Mouse (Mus musculus) forebrain, embryonic 16.5 days (tissue): ENCODE data around the gene Vwa8. TPM values are rescaled to one million over a fixed set of nuclear protein-coding genes. Genes with fewer than 3 reads are reported as not detected.
A peak's percentile ranks its signal among the peaks of the same experiment; 100 is the strongest.

Source experiments
- ATAC-seq: fragments of 200-750 bp; cut with Nextera tagmentation; 2 replicates; pipeline ENCODE4 v1.8.0; 2017; ENCODE audit warnings: mild to moderate bottlenecking, moderate library complexity
- H3K27ac ChIP-seq: fragments of 300-500 bp; sonication (generic); 2 replicates; pipeline ENCODE4 v1.5.1; 2014; ENCODE audit warnings: low read length, control low read depth
- H3K27me3 ChIP-seq: fragments of 300-500 bp; sonication (generic); replicated peaks from 2 replicates; pipeline ENCODE4 v1.6.1; 2014; ENCODE audit warnings: low read length; ENCODE audit not compliant: control insufficient read depth, insufficient read depth
- H3K36me3 ChIP-seq: fragments of 300-500 bp; sonication (generic); 2 replicates; pipeline ENCODE4 v1.6.1; 2014; ENCODE audit not compliant: control insufficient read depth, insufficient read depth
- H3K4me1 ChIP-seq: fragments of 300-500 bp; sonication (generic); replicated peaks from 2 replicates; pipeline ENCODE4 v1.6.1; 2014; ENCODE audit warnings: low read length; ENCODE audit not compliant: control insufficient read depth, insufficient read depth
- H3K4me2 ChIP-seq: fragments of 300-500 bp; sonication (generic); 2 replicates; pipeline ENCODE4 v1.6.1; 2014; ENCODE audit warnings: mild to moderate bottlenecking, low read length, control low read depth
- H3K4me3 ChIP-seq: fragments of 300-500 bp; sonication (generic); replicated peaks from 2 replicates; pipeline ENCODE4 v1.5.1; 2014; ENCODE audit warnings: mild to moderate bottlenecking, low read length, control low read depth
- H3K9ac ChIP-seq: fragments of 300-500 bp; sonication (generic); replicated peaks from 2 replicates; pipeline ENCODE4 v1.6.1; 2014; ENCODE audit warnings: low read depth, low read length, control low read depth
- H3K9me3 ChIP-seq: fragments of 300-500 bp; sonication (generic); 2 replicates; pipeline ENCODE4 v1.6.1; 2016; ENCODE audit warnings: low read length; ENCODE audit not compliant: control insufficient read depth
- WGBS: fragments of 180-500 bp; shearing (Covaris S2); extraction: QIAGEN DNeasy Blood & Tissue Kit; methylation state at CpG from one replicate; pipeline ENCODE4 v1.1.7; 2014; 5-methylcytosine and 5-hydroxymethylcytosine counted together
- polyA plus RNA-seq: library from polyadenylated mRNA; unstranded; fragments of >200 nt; fragmentation: Nextera tagmentation; extraction: Ambion mirVana; gene quantifications from 2 replicates; pipeline ENCODE4 v1.2.1, GENCODE M21; 2015

Gene Vwa8
- polyA plus RNA-seq, 1 experiment from 2014 or later = 5.4 TPM

DNA sequence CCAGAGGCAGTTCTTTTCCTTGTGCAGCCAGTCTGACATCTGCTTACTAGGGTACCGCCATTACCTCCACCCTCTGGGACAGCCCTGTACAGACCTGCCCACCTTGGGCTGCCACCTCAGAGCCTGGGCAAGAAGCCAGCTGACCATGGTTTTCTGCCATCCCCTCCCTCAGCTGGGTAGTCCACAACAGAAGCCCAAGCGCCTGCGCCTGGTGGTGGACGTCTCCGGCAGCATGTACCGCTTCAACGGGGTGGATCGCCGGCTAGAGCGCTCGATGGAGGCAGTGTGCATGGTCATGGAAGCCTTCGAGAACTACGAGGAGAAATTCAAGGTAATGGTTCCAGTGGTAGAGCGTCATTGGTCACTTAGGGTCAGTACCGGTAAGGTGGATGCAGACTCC lies 333.9 kb downstream of the Vwa8 start:
- H3K27me3 ChIP-seq = no peaks in the 10 kb centered on the region
- H3K9ac ChIP-seq = no peak overlapping the region
- H3K4me1 ChIP-seq = peaks cover 6% of the 10 kb centered on the region
- whole genome bisulfite sequencing = 95% methylated on average over 15 of the region's 15 CpGs
- H3K4me2 ChIP-seq = no peak overlapping the region
- no peak overlapping the region for H3K4me3 ChIP-seq
- no peak for ATAC-seq
- no peaks in the 10 kb centered on the region for H3K9me3 ChIP-seq
- H3K27ac ChIP-seq = no peak overlapping the region
- no peaks in the 10 kb centered on the region for H3K36me3 ChIP-seq

DNA sequence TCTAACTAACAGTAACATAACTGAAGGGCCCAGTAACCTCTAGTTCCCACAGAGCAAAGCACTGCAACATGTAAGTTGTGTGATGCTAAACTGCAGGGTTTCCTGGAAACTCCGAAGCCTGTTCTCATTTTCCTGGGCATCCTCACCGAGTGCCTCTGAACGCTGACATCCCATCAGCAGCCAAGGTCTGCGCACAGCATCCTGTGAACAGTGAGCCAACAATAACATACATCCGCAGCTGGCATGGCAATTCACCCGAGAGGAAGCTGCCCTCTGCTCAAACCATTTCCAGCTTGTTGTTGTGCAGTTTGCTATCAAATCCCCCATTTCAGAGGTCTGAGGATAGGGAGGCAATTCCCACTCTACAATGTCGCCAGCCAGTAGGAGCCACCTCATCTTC lies 334.4 kb downstream of the Vwa8 start:
- Histone ChIP-seq H3K4me3 (no peak overlapping the region), H3K9ac (no peak overlapping the region), H3K27ac (no peak overlapping the region), H3K4me1 (peaks cover 6% of the 10 kb centered on the region), H3K27me3 (no peaks in the 10 kb centered on the region), H3K9me3 (no peaks in the 10 kb centered on the region), H3K36me3 (no peaks in the 10 kb centered on the region), H3K4me2 (no peak overlapping the region)
- ATAC-seq = no peak
- 89% methylated on average over 7 of the region's 7 CpGs for WGBS

DNA sequence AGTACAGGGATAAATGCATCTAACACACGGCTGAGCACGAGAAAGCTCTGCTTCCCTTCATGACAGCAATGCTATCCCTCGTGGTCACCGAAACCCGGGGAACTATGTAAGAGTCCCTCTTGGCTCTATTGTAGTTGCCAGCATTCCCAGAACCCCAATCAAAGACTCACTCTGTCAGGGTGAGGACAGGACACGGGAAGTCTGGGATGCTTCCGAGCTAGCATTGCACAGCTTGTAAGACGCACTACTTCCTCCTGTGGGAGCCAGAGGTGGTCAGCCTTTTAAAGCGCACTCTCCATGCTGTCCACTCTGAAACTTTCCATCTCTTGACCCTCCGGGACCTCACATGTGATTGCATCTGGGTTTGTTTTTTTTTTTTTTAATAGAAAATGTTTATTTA lies 335.2 kb downstream of the Vwa8 start:
- no peak overlapping the region for H3K4me3 ChIP-seq
- H3K36me3 ChIP-seq = no peaks in the 10 kb centered on the region
- 83% methylated on average over 10 of the region's 10 CpGs for WGBS
- H3K9me3 ChIP-seq = no peaks in the 10 kb centered on the region
- ATAC-seq = no peak
- no peak overlapping the region for H3K9ac ChIP-seq
- no peaks in the 10 kb centered on the region for H3K27me3 ChIP-seq
- H3K27ac ChIP-seq = no peak overlapping the region
- H3K4me1 ChIP-seq = peaks cover 6% of the 10 kb centered on the region
- H3K4me2 ChIP-seq = no peak overlapping the region

DNA sequence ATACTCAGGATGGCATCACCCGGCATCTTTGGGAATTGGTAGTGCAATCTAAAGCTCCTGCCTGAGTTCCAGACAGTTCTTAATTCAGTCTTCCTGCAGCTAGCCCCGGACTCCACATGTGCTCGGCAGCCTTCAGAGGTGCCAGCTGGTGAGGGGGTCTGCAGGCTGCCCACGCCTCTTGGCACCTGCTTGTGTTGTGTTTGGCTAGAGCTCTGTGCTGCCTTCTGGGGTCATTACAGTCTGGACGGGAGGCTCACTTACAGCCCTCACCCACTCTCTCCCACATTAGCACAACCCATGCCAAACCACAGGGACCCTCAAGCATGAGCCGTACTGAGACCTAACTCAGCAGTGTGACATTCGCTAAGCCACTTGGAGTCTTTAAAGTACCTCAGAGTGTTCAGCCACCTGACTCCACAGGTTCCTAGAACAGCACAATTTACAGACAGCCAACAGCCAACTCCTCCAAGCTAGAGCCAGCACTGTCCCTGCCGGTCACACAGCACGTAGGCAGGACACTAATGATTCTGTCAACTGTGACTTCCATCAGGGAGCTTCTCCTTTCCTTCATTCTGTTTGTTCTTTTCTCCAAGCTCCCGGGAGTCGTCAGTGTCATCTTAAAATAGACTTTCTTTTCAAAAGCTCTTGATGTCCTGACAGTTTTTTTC lies 336.3 kb downstream of the Vwa8 start:
- H3K36me3 ChIP-seq = no peaks in the 10 kb centered on the region
- H3K27me3 ChIP-seq = no peaks in the 10 kb centered on the region
- no peak overlapping the region for H3K9ac ChIP-seq
- peaks cover 3% of the 10 kb centered on the region for H3K4me1 ChIP-seq
- H3K4me3 ChIP-seq = no peak overlapping the region
- 59% methylated on average over 11 of the region's 11 CpGs for WGBS
- no peak overlapping the region for H3K4me2 ChIP-seq
- H3K27ac ChIP-seq = no peak overlapping the region
- H3K9me3 ChIP-seq = no peaks in the 10 kb centered on the region
- peak; percentile 69 for ATAC-seq

DNA sequence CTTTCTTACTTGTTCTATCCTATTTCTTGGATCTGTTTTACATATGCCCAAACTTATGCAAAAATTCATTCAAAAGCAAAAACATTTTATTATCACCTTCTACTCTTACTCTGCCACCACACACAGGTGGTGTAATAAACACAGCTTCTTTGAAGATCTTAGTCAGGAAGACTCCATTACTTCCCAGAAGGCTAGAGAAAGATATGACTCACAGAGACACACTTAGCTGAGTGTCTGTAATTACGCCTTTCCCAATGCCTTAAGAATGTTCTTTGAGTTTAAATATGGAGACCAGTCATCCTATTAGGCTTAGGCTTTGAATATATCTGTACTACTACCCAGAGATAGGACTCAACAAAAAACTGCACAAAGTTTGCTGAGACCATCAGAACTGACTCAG lies 338.1 kb downstream of the Vwa8 start:
- no peak overlapping the region for H3K27ac ChIP-seq
- ATAC-seq = no peak
- no peak overlapping the region for H3K9ac ChIP-seq
- WGBS = 94% methylated on average over 1 of the region's 1 CpGs
- H3K27me3 ChIP-seq = no peaks in the 10 kb centered on the region
- H3K36me3 ChIP-seq = no peaks in the 10 kb centered on the region
- no peaks in the 10 kb centered on the region for H3K9me3 ChIP-seq
- H3K4me1 ChIP-seq = peaks cover 3% of the 10 kb centered on the region; the same call in 1 of the 2 replicates
- H3K4me2 ChIP-seq = no peak overlapping the region
- no peak overlapping the region for H3K4me3 ChIP-seq

DNA sequence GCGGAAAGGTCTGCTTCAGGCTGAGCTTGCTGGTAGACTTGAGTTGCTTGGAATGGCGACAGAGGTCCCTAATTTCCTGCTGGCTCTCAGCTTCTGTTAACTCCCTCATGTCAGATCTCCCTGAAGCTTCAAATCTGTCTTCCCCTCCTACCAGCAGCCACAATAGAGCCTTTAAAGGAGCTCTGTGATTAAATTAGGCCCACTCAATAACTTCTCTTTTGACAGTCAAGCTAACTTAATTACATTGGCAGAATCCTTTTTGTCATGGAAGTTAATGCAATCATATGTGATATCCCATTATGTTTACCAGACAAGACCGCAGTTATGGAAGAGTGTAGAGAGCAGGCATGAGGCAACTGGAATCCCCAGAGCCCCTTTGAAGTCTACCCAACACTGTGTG lies 347.9 kb downstream of the Vwa8 start:
- 35% methylated on average over 3 of the region's 3 CpGs for WGBS
- Histone ChIP-seq H3K4me1 (peaks cover 20% of the 10 kb centered on the region), H3K4me3 (no peak overlapping the region), H3K36me3 (no peaks in the 10 kb centered on the region), H3K4me2 (no peak overlapping the region), H3K27ac (no peak overlapping the region), H3K9ac (no peak overlapping the region), H3K27me3 (no peaks in the 10 kb centered on the region), H3K9me3 (no peaks in the 10 kb centered on the region)
- ATAC-seq = no peak

DNA sequence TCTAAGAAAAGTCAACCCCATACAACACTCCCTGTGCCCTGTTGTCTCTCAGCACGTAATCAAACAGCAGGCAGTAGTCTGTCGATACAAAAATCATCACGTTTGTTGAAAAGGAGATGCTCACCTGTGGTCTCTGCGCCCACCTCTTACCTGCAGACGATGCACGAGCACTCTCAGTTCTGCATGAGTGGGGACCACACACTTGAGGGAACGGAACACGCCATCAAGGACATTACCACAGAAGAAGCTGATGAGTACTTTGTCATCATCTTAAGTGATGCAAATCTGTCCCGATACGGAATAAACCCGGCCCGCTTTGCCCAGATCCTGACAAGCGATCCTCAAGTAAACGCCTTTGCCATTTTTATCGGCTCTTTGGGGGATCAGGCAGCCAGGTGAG lies 349.2 kb downstream of the Vwa8 start:
- Histone ChIP-seq H3K9ac (no peak overlapping the region), H3K4me3 (no peak overlapping the region), H3K9me3 (no peaks in the 10 kb centered on the region), H3K36me3 (no peaks in the 10 kb centered on the region), H3K27me3 (no peaks in the 10 kb centered on the region), H3K27ac (no peak overlapping the region), H3K4me2 (no peak overlapping the region), H3K4me1 (peaks cover 23% of the 10 kb centered on the region)
- no peak for ATAC-seq
- WGBS = 93% methylated on average over 15 of the region's 15 CpGs

DNA sequence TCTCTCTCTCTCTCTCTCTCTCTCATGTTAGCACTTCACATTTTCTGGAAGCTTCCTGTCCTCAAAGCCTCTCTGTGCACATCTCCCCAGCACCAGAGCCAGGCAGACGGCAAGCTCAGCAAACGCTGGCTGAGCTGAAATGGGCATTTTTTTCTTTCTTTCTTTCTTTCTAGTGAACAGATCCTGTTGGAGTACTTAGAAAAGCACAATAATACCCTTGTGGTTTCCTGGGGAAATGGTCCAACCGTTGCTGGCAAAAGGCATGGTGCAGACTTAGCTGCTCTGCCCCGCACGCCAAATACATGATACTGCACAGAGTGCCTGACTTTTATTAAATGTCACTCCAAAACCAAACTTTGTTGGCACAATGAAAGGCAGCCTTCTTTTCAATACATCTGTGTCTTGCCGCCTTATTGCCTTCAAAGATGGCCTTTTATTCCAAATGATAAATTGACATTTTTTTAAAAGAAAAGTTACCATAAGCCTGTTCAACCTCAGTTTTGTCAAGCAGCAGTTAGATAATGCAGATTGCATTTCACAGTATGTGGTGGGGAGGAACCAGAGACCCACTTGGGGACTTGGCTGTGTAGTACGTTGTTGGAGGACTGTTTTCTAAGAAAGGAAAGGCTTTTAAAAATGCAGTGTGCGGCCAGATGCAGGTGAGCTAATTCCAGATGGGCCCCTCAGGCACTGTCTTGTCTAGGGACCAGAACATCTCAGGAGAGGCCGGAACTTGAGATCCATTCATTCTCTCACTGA lies 351.5 kb downstream of the Vwa8 start:
- H3K9ac ChIP-seq = no peak overlapping the region
- no peaks in the 10 kb centered on the region for H3K27me3 ChIP-seq
- peaks cover 38% of the 10 kb centered on the region for H3K4me1 ChIP-seq
- no peaks in the 10 kb centered on the region for H3K9me3 ChIP-seq
- ATAC-seq = peak; percentile 51
- WGBS = 25% methylated on average over 9 of the region's 9 CpGs
- H3K4me3 ChIP-seq = no peak overlapping the region
- no peaks in the 10 kb centered on the region for H3K36me3 ChIP-seq
- H3K27ac ChIP-seq = peak overlapping the region; percentile 82
- no peak overlapping the region for H3K4me2 ChIP-seq

DNA sequence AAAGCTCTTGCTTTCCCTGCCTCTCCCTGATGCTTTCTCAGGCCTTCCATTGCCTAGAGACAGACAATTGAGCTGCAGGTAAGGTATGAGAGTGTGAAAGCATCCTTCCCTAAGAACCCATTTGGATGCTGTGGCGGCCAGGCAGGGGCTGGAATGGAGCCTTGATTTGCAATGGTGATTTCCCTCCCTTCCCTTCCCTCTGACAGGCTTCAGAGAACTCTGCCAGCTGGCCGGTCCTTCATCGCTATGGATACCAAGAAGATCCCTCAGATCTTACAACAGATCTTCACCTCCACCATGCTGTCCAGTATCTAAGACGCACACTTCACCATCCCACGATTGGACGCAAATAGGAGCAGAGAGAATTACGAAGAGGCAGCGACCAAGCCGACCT lies 352.0 kb downstream of the Vwa8 start:
- H3K9me3 ChIP-seq = no peaks in the 10 kb centered on the region
- H3K9ac ChIP-seq = no peak overlapping the region
- H3K4me2 ChIP-seq = no peak overlapping the region
- H3K4me1 ChIP-seq = peaks cover 39% of the 10 kb centered on the region
- no peak overlapping the region for H3K4me3 ChIP-seq
- H3K27me3 ChIP-seq = no peaks in the 10 kb centered on the region
- peak overlapping the region; percentile 72 for H3K27ac ChIP-seq
- ATAC-seq = no peak
- no peaks in the 10 kb centered on the region for H3K36me3 ChIP-seq
- 53% methylated on average over 9 of the region's 9 CpGs for WGBS
